Mouse (Mus musculus): ENCODE data around the gene Icosl. TPM values are rescaled to one million over a fixed set of nuclear protein-coding genes. Genes with fewer than 3 reads are reported as not detected.
A peak's percentile ranks its signal among the peaks of the same experiment; 100 is the strongest.
"Not testable (repeated sequence)": the region's sequence is repeated elsewhere in the genome, so short reads cannot be mapped to it uniquely, and the experiment has no call there.

Icosl gene
- polyA plus RNA-seq (2015; fragmentation: Nextera tagmentation; extraction: Ambion mirVana) = 5.6 and 7.1 TPM in 2 replicates

- peak; percentile 95 for ATAC-seq (replicated peaks; ENCODE audit: low FRiP score)
- Histone ChIP-seq H3K4me1 (peaks cover 15% of the 10 kb centered on the region), H3K36me3 (peaks cover 11% of the 10 kb centered on the region), H3K4me2 (peak within 1 kb of the TSS; percentile 93), H3K27me3 (peaks cover 14% of the 10 kb centered on the region; the same call in 1 of the 2 replicates), H3K9ac (peak within 1 kb of the TSS; percentile 59), H3K4me3 (replicated peaks) (peak within 1 kb of the TSS; percentile 63), H3K9me3 (replicated peaks) (no peaks in the 10 kb centered on the region), H3K27ac (peak within 1 kb of the TSS; percentile 69)
- under 1% methylated on average over 66 of the region's 66 CpGs for WGBS
These were observed at the start of gene Icosl for GRCm38 (mm10) chr10:78069101-78070011. Gene Icosl (plus strand): TSS chr10:78069302.

GRCm38 (mm10) chr10:78019984-78020383 lies 49.1 kb upstream of the Icosl start:
- not testable (repeated sequence) for H3K4me2 ChIP-seq; H3K4me1 ChIP-seq; H3K27ac ChIP-seq; H3K27me3 ChIP-seq; H3K9me3 ChIP-seq (replicated peaks); H3K36me3 ChIP-seq; ATAC-seq (replicated peaks; ENCODE audit: low FRiP score); H3K4me3 ChIP-seq (replicated peaks); H3K9ac ChIP-seq
- over 99% methylated on average over 6 of the region's 11 CpGs for WGBS

- not testable (repeated sequence) for H3K9ac ChIP-seq; ATAC-seq (replicated peaks; ENCODE audit: low FRiP score); H3K4me2 ChIP-seq; H3K36me3 ChIP-seq; H3K27ac ChIP-seq; H3K4me1 ChIP-seq; H3K27me3 ChIP-seq; H3K9me3 ChIP-seq (replicated peaks); H3K4me3 ChIP-seq (replicated peaks)
- 69% methylated on average over 6 of the region's 8 CpGs for WGBS
These were observed 43.6 kb upstream of the Icosl start for GRCm38 (mm10) chr10:78025453-78025852.

GRCm38 (mm10) chr10:78028129-78028528 lies 41.0 kb upstream of the Icosl start:
- Histone ChIP-seq H3K9me3 (replicated peaks) (no peaks in the 10 kb centered on the region), H3K4me1 (no peaks in the 10 kb centered on the region), H3K27ac (no peak overlapping the region), H3K4me2 (no peak overlapping the region), H3K4me3 (replicated peaks) (no peak overlapping the region), H3K9ac (no peak overlapping the region), H3K27me3 (no peaks in the 10 kb centered on the region), H3K36me3 (no peaks in the 10 kb centered on the region)
- ATAC-seq (replicated peaks; ENCODE audit: low FRiP score) = peak; percentile 62
- 5% methylated on average over 5 of the region's 5 CpGs for WGBS

DNA sequence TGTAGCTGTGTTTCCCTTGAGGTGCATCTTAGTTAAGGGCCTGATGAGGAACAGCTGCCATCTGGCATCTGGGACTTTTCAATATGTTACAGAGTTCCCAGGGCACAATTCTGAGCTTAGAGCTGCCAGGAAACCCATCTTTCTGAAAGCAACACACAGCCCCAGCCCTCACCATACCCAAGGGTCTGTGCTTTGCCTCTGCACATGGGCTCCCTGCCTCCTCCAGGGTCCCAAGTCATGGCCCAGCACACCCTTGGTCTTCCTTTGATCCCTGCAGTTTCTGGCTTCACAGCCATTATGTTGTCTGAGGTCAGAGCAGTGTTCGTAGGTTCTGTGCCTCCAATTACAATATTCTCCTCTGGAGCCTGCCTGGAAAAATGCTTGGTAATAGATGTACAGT lies 40.0 kb upstream of the Icosl start:
- Histone ChIP-seq H3K9me3 (replicated peaks) (no peaks in the 10 kb centered on the region), H3K4me1 (no peaks in the 10 kb centered on the region), H3K27me3 (no peaks in the 10 kb centered on the region), H3K27ac (no peak overlapping the region), H3K36me3 (no peaks in the 10 kb centered on the region), H3K4me3 (replicated peaks) (no peak overlapping the region), H3K9ac (no peak overlapping the region), H3K4me2 (no peak overlapping the region)
- no peak for ATAC-seq (replicated peaks; ENCODE audit: low FRiP score)
- 89% methylated on average over 1 of the region's 1 CpGs for WGBS

GRCm38 (mm10) chr10:78031987-78032386 lies 37.1 kb upstream of the Icosl start:
- Histone ChIP-seq H3K4me2 (no peak overlapping the region), H3K9me3 (replicated peaks) (no peaks in the 10 kb centered on the region), H3K27ac (no peak overlapping the region), H3K9ac (no peak overlapping the region), H3K36me3 (no peaks in the 10 kb centered on the region), H3K4me1 (no peaks in the 10 kb centered on the region), H3K4me3 (replicated peaks) (no peak overlapping the region), H3K27me3 (0 out of 2 replicates have a peak, but pooled peaks cover 3% of the 10 kb centered on the region)
- ATAC-seq (replicated peaks; ENCODE audit: low FRiP score) = no peak
- 80% methylated on average over 2 of the region's 2 CpGs for WGBS

DNA sequence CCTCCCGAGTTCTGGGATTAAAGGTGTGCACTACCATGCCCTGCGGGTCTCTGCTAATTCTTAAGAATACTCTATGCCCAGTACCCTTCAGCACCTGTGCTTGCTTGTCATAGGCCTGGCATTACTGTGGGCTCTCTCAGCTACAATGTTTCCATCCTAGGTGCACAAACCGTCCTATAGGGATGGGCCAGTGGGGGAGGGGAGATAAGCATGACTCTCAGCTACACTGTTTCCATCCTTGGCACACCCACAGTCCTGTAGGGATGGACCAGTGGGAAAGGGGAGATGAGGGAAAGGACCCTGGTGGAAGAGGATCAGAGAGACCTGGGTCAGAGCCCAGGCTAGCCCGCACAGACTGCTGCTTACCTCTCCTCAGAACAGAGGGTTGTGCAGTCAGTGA lies 32.0 kb upstream of the Icosl start:
- no peaks in the 10 kb centered on the region for H3K9me3 ChIP-seq (replicated peaks)
- ATAC-seq (replicated peaks; ENCODE audit: low FRiP score) = no peak
- 0 out of 2 replicates have a peak, but pooled peaks cover 3% of the 10 kb centered on the region for H3K27me3 ChIP-seq
- H3K36me3 ChIP-seq = no peaks in the 10 kb centered on the region
- no peaks in the 10 kb centered on the region for H3K4me1 ChIP-seq
- H3K9ac ChIP-seq = no peak overlapping the region
- H3K27ac ChIP-seq = no peak overlapping the region
- no peak overlapping the region for H3K4me3 ChIP-seq (replicated peaks)
- 86% methylated on average over 4 of the region's 4 CpGs for WGBS
- no peak overlapping the region for H3K4me2 ChIP-seq

GRCm38 (mm10) chr10:78041647-78042046 lies 27.5 kb upstream of the Icosl start, which contains the start of gene Dnmt3l:
Gene Dnmt3l (plus strand): TSS chr10:78041947.
- H3K4me1 ChIP-seq = peaks cover 9% of the 10 kb centered on the region; the same call in 1 of the 2 replicates
- no peak within 1 kb of the TSS for H3K27ac ChIP-seq
- 92% methylated on average over 5 of the region's 5 CpGs for WGBS
- no peaks in the 10 kb centered on the region for H3K36me3 ChIP-seq
- H3K9ac ChIP-seq = no peak within 1 kb of the TSS
- peaks cover 4% of the 10 kb centered on the region for H3K27me3 ChIP-seq
- no peak within 1 kb of the TSS for H3K4me3 ChIP-seq (replicated peaks)
- ATAC-seq (replicated peaks; ENCODE audit: low FRiP score) = no peak
- no peak within 1 kb of the TSS for H3K4me2 ChIP-seq
- no peaks in the 10 kb centered on the region for H3K9me3 ChIP-seq (replicated peaks)

GRCm38 (mm10) chr10:78042096-78042495 lies 27.0 kb upstream of the Icosl start:
- H3K36me3 ChIP-seq = no peaks in the 10 kb centered on the region
- H3K4me1 ChIP-seq = peaks cover 9% of the 10 kb centered on the region; the same call in 1 of the 2 replicates
- no peaks in the 10 kb centered on the region for H3K9me3 ChIP-seq (replicated peaks)
- no peak overlapping the region for H3K27ac ChIP-seq
- H3K4me2 ChIP-seq = no peak overlapping the region
- H3K27me3 ChIP-seq = peaks cover 4% of the 10 kb centered on the region
- H3K4me3 ChIP-seq (replicated peaks) = no peak overlapping the region
- no peak for ATAC-seq (replicated peaks; ENCODE audit: low FRiP score)
- 60% methylated on average over 7 of the region's 7 CpGs for WGBS
- H3K9ac ChIP-seq = no peak overlapping the region

GRCm38 (mm10) chr10:78042697-78043405 lies 26.3 kb upstream of the Icosl start:
- Histone ChIP-seq H3K9ac (no peak overlapping the region), H3K9me3 (replicated peaks) (no peaks in the 10 kb centered on the region), H3K36me3 (no peaks in the 10 kb centered on the region), H3K27me3 (peaks cover 4% of the 10 kb centered on the region), H3K27ac (no peak overlapping the region), H3K4me1 (peaks cover 9% of the 10 kb centered on the region; the same call in 1 of the 2 replicates), H3K4me3 (replicated peaks) (peak overlapping the region; percentile 30), H3K4me2 (peak overlapping the region; percentile 56)
- no peak for ATAC-seq (replicated peaks; ENCODE audit: low FRiP score)
- WGBS = 57% methylated on average over 14 of the region's 14 CpGs

DNA sequence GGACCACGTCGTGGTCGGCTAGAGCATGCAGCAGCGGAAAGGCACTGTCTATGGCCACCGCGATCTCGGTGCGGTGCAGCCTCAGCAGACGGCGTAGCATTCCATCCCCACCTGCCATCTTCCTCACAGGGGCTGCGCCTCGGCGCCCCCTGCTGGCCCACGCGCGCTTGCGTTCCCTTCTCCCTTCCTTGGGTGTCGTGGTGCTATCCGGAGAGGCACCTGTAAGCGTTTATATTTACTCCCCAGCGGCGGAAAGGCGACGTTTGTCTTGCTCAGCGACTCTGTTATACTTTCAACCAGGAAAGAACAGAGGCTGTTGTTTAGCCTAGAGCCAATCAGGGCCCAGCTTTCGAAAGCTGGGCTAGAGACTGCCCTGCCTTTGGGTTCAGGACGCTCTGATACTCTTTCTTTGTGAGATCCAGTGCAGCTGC lies 25.7 kb upstream of the Icosl start, which contains the start of gene Aire:
TSS of gene Aire (minus strand) at position 205 of the 431 bp plus-strand sequence.
- Histone ChIP-seq H3K36me3 (no peaks in the 10 kb centered on the region), H3K4me3 (replicated peaks) (peak within 1 kb of the TSS; percentile 30), H3K4me1 (peaks cover 9% of the 10 kb centered on the region; the same call in 1 of the 2 replicates), H3K9me3 (replicated peaks) (no peaks in the 10 kb centered on the region), H3K27me3 (peaks cover 4% of the 10 kb centered on the region), H3K9ac (no peak within 1 kb of the TSS), H3K27ac (no peak within 1 kb of the TSS), H3K4me2 (peak within 1 kb of the TSS; percentile 56)
- peak; percentile 61 for ATAC-seq (replicated peaks; ENCODE audit: low FRiP score)
- 4% methylated on average over 27 of the region's 27 CpGs for WGBS

DNA sequence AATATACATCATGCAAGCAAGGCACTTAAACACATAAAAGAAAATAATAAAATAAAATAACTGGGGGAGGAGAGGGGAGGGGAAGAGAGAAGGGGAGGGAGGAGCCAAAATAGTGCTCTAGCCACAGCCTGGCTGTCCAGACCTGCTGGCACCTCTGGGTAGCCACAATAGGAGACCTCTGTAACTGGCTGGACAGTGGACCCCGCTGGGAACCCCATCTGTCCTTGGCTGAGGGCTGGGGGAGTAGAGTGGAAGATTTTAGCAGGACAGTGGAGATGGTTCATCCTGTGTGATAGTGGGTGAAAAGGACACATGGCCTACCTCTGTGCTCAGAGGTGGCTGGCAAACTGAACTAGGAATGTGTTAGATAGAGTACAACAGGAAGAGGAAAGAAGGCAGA lies 24.6 kb upstream of the Icosl start:
- Histone ChIP-seq H3K9ac (no peak overlapping the region), H3K9me3 (replicated peaks) (no peaks in the 10 kb centered on the region), H3K4me1 (peaks cover 9% of the 10 kb centered on the region; the same call in 1 of the 2 replicates), H3K36me3 (no peaks in the 10 kb centered on the region), H3K4me2 (no peak overlapping the region), H3K27me3 (peaks cover 4% of the 10 kb centered on the region), H3K27ac (no peak overlapping the region), H3K4me3 (replicated peaks) (no peak overlapping the region)
- WGBS = 83% methylated on average over 1 of the region's 1 CpGs
- no peak for ATAC-seq (replicated peaks; ENCODE audit: low FRiP score)
